Mouse (Mus musculus) lung, postnatal 25 days (tissue): ENCODE results near the gene Bmp7.

Source experiments
- DNase-seq: peaks from one replicate; pipeline ENCODE4 v3.0.0; 2022; ENCODE audit warnings: low spot score

Bmp7 gene

GRCm38 (mm10) chr2:172848193-172848592 is 91.9 kb downstream of the Bmp7 start:
- DNase-seq = no peak

GRCm38 (mm10) chr2:172846311-172846575 is 93.9 kb downstream of the Bmp7 start:
- DNase-seq = no peak

GRCm38 (mm10) chr2:172845536-172846310 is 94.4 kb downstream of the Bmp7 start:
- no peak for DNase-seq

GRCm38 (mm10) chr2:172843903-172844302 is 96.2 kb downstream of the Bmp7 start:
- no peak for DNase-seq

- no peak for DNase-seq
Observed at GRCm38 (mm10) chr2:172842306-172842705, 97.8 kb downstream of the Bmp7 start.

- DNase-seq = no peak
Observed at GRCm38 (mm10) chr2:172840905-172841750, 99.0 kb downstream of the Bmp7 start.

GRCm38 (mm10) chr2:172839317-172839980 is 100.7 kb downstream of the Bmp7 start:
- no peak for DNase-seq

GRCm38 (mm10) chr2:172836516-172836915 is 103.6 kb downstream of the Bmp7 start:
- DNase-seq = no peak

- no peak for DNase-seq
Observed at GRCm38 (mm10) chr2:172833196-172833595, 106.9 kb downstream of the Bmp7 start.

- DNase-seq = peak; percentile 70
Observed at GRCm38 (mm10) chr2:172831762-172832161, 108.4 kb downstream of the Bmp7 start.

GRCm38 (mm10) chr2:172831133-172831532 is 109.0 kb downstream of the Bmp7 start:
- peak; percentile 78 for DNase-seq

- DNase-seq = no peak
Observed at GRCm38 (mm10) chr2:172828229-172828628, 111.9 kb downstream of the Bmp7 start.

- DNase-seq = peak; percentile 21
Observed at GRCm38 (mm10) chr2:172827564-172827963, 112.6 kb downstream of the Bmp7 start.

GRCm38 (mm10) chr2:172825785-172826145 is 114.4 kb downstream of the Bmp7 start:
- DNase-seq = no peak

- peak; percentile 60 for DNase-seq
Observed at GRCm38 (mm10) chr2:172824906-172825784, 115.0 kb downstream of the Bmp7 start.

- no peak for DNase-seq
Observed at GRCm38 (mm10) chr2:172818631-172819230, 121.4 kb downstream of the Bmp7 start.
